Mouse (Mus musculus) thymus, adult 2 months (tissue): ENCODE data around the gene Rae1. TPM values are rescaled to one million over a fixed set of nuclear protein-coding genes. Genes with fewer than 3 reads are reported as not detected.

Experiments
- DNase-seq: peaks from one replicate; pipeline ENCODE4 v3.0.0; 2021
- H3K27ac ChIP-seq: fragments of 200-500 bp; 2 replicates; pipeline ENCODE4 v1.5.1; 2012; ENCODE audit warnings: low read length, control low read depth; ENCODE audit not compliant: control insufficient read depth, insufficient read depth
- H3K27me3 ChIP-seq: fragments of 200-500 bp; 2 replicates; pipeline ENCODE4 v1.6.1; 2012; ENCODE audit warnings: mild to moderate bottlenecking, low read length, moderate library complexity, mixed read lengths; ENCODE audit not compliant: control insufficient read depth, insufficient read depth
- H3K36me3 ChIP-seq: fragments of 200-500 bp; 2 replicates; pipeline ENCODE4 v1.6.1; 2012; ENCODE audit warnings: mild to moderate bottlenecking, low read length, moderate library complexity; ENCODE audit not compliant: control insufficient read depth, insufficient read depth
- H3K4me1 ChIP-seq: fragments of 200-500 bp; replicated peaks from 2 replicates; pipeline ENCODE4 v1.6.1; 2012; ENCODE audit warnings: low read length; ENCODE audit not compliant: control insufficient read depth, insufficient read depth
- H3K4me3 ChIP-seq: fragments of 200-500 bp; 2 replicates; pipeline ENCODE4 v1.5.1; 2012; ENCODE audit warnings: mild to moderate bottlenecking, low read length, control low read depth, moderate library complexity; ENCODE audit not compliant: control insufficient read depth, insufficient read depth
- CTCF ChIP-seq: fragments of 200-500 bp; IDR thresholded peaks from 2 replicates; pipeline ENCODE4 v1.5.1; 2012; ENCODE audit warnings: mild to moderate bottlenecking, control low read depth, low read length, moderate library complexity, borderline replicate concordance; ENCODE audit not compliant: control insufficient read depth, poor library complexity, insufficient read depth; ENCODE audit errors: extremely low read depth
- POLR2A ChIP-seq: fragments of 200-500 bp; IDR thresholded peaks from 2 replicates; pipeline ENCODE4 v1.6.1; 2012; ENCODE audit warnings: mild to moderate bottlenecking, low read length, control low read depth, moderate library complexity; ENCODE audit not compliant: control insufficient read depth, poor library complexity, insufficient read depth; ENCODE audit errors: extremely low read depth
- WGBS: fragments of 180-500 bp; shearing (Covaris S2); methylation state at CpG from one replicate; pipeline ENCODE4 v1.1.7; 2018; 5-methylcytosine and 5-hydroxymethylcytosine counted together
- polyA plus RNA-seq: library from polyadenylated mRNA; depleted of rRNA; stranded (reverse); fragments of >200 nt; gene quantifications from 2 replicates; pipeline ENCODE4 v1.2.3, GENCODE M21; 2012

The Rae1 gene
- polyA plus RNA-seq, 1 experiment = 111 TPM

GRCm38 (mm10) chr2:172960350-172960749 is 39.6 kb upstream of the Rae1 start:
- no peak overlapping the region for H3K27ac ChIP-seq
- no peaks in the 10 kb centered on the region for H3K36me3 ChIP-seq
- H3K27me3 ChIP-seq = no peaks in the 10 kb centered on the region
- no peak for DNase-seq
- WGBS = 93% methylated on average over 3 of the region's 3 CpGs
- 0 out of 2 replicates have a peak, but pooled peaks cover 2% of the 10 kb centered on the region for H3K4me1 ChIP-seq
- H3K4me3 ChIP-seq = no peak overlapping the region
- TF ChIP-seq CTCF (no peak), POLR2A (no peak)

- no peak overlapping the region for H3K4me3 ChIP-seq
- 94% methylated on average over 6 of the region's 6 CpGs for WGBS
- H3K4me1 ChIP-seq = peaks cover 7% of the 10 kb centered on the region; the same call in 1 of the 2 replicates
- no peak for DNase-seq
- no peaks in the 10 kb centered on the region for H3K36me3 ChIP-seq
- no peak for TF ChIP-seq CTCF
- no peak for TF ChIP-seq POLR2A
- H3K27me3 ChIP-seq = no peaks in the 10 kb centered on the region
- H3K27ac ChIP-seq = no peak overlapping the region
Observed at GRCm38 (mm10) chr2:172961211-172961610, 38.7 kb upstream of the Rae1 start.

DNA sequence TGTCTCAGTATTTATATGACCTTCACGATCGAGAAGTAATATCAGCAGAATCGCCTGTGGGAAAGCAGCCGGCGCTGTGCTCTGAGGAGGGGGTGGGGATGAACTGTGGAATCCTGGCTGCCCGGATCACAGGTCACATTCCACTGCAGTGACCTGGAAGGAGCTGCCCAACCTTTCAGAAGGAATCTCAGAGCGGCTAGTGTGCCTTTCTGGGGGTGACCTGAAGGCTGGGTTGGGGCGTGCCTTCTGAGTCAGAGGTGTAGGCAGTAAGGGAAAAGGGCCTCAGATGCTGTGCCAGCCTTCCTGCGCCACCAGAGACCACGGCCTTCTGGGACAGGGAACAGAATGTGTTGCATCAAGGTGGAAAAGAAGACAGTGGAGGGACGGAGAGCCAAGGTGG is 34.7 kb upstream of the Rae1 start:
- no peak for DNase-seq
- WGBS = 93% methylated on average over 11 of the region's 11 CpGs
- no peaks in the 10 kb centered on the region for H3K36me3 ChIP-seq
- no peak overlapping the region for H3K27ac ChIP-seq
- no peaks in the 10 kb centered on the region for H3K27me3 ChIP-seq
- no peak overlapping the region for H3K4me3 ChIP-seq
- TF ChIP-seq POLR2A = no peak
- TF ChIP-seq CTCF = no peak
- peaks cover 12% of the 10 kb centered on the region for H3K4me1 ChIP-seq

DNA sequence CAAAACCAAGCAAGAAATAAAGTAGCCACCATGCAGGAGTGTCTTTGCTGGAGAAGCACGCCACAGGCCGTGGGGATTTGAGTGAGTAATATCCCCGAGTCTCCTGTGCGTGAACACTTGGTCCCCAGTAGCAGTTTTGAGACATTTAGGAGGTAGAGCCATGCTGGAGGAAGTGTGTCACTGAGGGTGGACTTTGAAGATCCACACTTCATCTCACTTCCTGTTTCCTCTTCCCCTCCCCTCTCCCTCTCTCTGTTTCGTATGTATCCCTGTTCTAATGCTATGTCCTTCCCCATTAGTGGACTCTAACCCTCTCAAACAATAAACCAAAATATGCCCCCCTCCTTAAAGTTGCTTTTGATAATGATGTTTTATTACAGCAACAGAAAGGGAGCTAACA is 33.4 kb upstream of the Rae1 start:
- Histone ChIP-seq H3K4me1 (peaks cover 12% of the 10 kb centered on the region), H3K4me3 (no peak overlapping the region), H3K36me3 (no peaks in the 10 kb centered on the region), H3K27ac (peak overlapping the region; percentile 64), H3K27me3 (no peaks in the 10 kb centered on the region)
- DNase-seq = no peak
- TF ChIP-seq POLR2A = no peak
- no peak for TF ChIP-seq CTCF
- WGBS = 53% methylated on average over 5 of the region's 5 CpGs

DNA sequence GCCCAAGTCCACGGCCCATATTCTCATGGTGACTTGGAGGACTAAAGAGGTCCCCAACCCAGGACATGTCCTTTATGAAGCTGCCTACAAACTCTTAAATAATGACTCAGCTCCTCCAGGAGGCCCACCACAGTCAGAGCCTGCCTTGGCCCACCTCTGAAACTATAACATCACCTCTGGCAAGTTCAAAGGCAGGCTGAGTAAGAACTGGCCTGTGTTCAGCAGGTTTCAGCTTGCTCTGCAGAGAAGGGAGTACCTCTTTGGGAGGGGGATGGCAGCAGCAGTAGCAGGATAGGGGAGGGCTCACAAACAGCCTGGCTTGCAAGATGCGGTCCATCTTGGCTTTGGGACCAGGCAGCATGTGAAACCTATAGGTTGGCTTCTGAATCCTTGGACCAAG is 28.1 kb upstream of the Rae1 start:
- no peak for DNase-seq
- 97% methylated on average over 2 of the region's 2 CpGs for WGBS
- Histone ChIP-seq H3K27ac (no peak overlapping the region), H3K27me3 (no peaks in the 10 kb centered on the region), H3K36me3 (no peaks in the 10 kb centered on the region), H3K4me3 (no peak overlapping the region), H3K4me1 (peaks cover 38% of the 10 kb centered on the region)
- no peak for TF ChIP-seq CTCF
- no peak for TF ChIP-seq POLR2A

DNA sequence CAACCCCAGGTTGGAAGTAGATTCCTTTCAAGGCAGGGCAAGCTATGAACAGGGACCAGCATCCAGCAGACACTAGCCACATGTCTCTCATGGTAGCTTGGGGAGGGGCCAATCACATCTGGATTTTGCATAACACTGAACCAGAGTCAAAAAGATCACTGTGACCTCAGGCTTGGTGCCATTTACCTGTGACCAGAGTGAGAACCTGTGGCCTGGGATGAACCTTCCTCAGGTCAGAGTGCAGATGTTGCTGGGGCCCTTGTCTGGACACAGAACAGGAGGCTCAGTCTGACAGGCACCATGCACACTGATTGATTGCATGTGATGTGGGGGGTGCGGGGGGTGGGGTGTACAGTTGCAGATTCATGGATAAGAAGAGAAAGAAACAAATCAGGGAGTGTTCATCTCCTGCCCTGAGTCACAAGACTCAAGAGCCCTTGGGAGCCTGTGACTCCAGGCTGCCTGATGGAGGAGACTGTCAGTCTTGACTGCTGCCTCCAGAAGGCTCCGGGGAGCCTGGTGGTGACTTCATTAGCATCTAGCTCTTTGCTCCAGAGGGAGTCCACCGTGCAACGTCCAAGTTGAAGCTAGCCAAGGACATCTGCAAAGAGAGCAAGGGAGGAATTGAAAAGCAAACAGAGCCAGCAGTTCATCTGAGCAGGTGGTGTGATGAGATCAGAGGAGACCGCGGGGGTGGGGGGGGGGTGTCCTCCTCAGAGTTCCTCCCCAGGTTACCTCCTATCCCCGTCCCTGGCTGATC is 25.9 kb upstream of the Rae1 start:
- no peak for DNase-seq
- 28% methylated on average over 7 of the region's 7 CpGs for WGBS
- TF ChIP-seq POLR2A (no peak), CTCF (no peak)

More for the DNA sequence above, 25.9 kb upstream of the Rae1 start:
- Histone ChIP-seq H3K36me3 (no peaks in the 10 kb centered on the region), H3K27ac (peak overlapping the region; percentile 84), H3K4me3 (no peak overlapping the region), H3K27me3 (no peaks in the 10 kb centered on the region), H3K4me1 (peaks cover 39% of the 10 kb centered on the region)
